Mouse (Mus musculus): ENCODE data around the gene 3110009E18Rik.

GRCm38 (mm10) chr1:120074307-120074702, 46.7 kb upstream of the 3110009E18Rik start:
- TF ChIP-seq CTCF (IDR thresholded peaks at IDR 0.05; ENCODE audit: borderline replicate concordance, insufficient read depth, low read depth, low read length) (no peak), POLR2A (IDR thresholded peaks at IDR 0.05; ENCODE audit: borderline replicate concordance, insufficient read depth, low read length) (no peak)
